Mouse (Mus musculus): ENCODE measurements around the gene Ryr3.

Gene Ryr3

DNA sequence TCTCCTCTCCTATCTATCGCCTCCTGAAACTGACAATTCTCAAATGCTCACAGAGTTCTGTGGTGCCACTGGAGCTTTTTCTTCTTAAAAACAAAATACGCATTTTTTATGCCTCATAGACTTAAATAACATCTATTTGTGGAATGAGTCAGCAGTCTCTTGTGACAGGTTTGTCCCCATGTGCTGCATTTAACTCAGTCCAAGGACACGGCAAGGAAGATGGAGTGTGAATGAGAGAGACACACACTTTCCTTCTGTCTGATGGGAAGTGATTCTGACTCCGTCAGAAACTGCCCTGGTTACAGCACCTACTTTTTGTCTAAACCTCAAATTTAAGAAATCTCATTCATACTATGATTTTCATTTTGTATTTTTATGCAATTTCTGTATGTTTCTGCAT, 306.3 kb downstream of the Ryr3 start:
- DNase-seq (ENCODE audit: low spot score in 2 of 2): no peak

DNA sequence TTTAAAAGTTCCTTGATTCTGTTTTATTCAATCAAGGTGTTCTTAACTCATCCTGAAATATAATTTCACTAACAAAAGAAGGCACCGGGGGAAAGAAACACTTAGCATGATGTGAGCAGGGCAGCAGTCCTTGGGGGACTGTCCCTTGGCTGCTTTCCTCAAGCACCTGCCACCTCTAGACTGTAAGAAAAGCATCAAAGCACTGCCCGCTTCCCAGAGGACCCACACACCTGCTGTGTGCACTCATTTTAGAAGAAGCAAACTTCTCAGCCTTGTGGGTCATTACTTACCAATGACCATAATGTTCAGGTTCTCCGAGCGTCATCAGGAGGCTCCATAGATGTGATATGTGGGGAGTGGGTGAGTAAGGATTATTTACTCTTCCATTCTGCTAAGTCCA, 307.8 kb downstream of the Ryr3 start:
- DNase-seq (ENCODE audit: low spot score in 2 of 2): no peak

DNA sequence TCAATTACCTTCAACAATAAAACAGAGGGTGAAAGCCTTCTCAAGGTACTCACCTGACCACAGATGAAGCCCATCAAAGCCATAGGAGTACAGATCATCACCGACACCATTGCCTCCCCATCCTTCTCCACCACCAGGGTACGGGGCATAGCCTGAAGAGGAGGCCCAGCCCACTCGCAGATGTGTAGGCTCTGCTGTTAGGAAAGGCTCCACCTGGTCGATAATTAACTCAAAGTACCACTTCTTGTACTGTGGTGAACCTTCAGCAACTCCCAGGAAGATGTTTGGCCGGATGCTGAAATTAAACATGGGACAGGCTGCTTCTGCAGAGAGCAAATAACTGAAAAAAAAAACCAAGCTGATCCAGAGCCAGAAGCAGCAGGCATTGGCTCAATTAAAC, 316.1 kb downstream of the Ryr3 start:
- DNase-seq (ENCODE audit: low spot score in 2 of 2): no peak

DNA sequence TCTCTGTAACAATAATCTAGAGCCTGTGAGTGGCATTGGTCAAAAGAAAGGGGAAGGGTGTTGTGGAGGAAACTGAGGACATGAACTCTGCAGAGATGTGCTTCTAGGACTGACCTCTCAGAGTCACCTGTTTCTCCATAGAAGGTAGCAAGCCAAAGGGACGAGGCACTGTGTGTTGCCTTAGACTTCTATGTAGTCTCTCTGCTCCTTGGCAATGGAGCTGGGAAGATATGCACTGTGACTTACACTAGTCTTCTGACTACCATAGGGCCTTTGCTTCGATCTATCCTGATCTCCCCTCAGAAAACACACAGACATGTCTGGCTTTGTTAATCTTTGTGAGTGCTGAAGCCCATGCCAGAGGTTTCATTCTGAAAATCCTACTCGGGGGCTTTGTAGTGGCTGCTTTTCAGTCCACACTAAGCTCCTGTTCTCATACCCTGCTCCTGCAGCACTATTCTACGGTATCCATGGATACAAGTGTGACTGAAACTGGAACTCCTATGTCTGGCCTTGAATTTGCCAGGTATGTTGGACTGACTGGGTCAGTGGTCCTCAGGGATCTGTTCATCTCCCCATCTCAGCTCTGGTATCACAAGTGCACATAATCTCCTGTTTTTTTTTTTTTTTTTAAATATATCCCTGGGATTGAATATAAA, 332.3 kb downstream of the Ryr3 start:
- no peak for DNase-seq (ENCODE audit: low spot score in 2 of 2)

DNA sequence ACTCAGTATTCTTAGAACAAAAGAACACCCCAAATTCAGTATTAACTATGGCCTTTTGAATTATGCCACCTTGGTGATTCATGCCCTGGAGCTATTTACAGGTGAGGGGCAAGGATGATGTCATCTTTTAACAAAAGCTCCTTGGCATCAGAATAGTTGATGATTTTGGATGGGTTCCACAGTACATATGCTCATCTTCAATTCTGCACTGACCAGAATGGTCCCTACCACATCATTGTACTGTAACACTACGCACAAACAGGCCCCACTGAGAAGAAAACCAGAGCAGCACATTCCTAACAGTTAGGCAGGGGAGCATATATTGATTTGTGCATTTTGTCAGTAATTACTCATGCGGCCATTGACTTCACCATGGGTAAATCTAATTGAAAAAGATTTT, 335.1 kb downstream of the Ryr3 start:
- no peak for DNase-seq (ENCODE audit: low spot score in 2 of 2)

DNA sequence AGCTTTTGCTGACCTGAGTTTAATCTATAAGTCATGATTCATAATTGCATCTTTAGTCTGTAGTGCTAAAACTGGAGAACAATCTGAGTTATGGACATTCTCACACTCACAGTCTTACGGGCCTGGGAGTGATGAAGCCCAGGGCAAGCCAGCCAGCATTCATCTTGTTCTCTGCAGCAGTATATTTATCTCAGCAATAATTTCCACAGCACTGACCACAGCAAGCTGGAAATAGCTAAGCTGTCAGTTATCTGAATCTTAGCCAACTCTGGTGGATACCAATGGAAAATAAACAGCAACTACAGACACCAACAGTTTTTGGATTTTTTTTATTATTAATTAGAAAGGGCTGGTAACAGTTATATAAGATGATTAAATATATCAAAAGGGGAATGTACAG, 335.5 kb downstream of the Ryr3 start:
- DNase-seq (ENCODE audit: low spot score in 2 of 2): no peak

DNA sequence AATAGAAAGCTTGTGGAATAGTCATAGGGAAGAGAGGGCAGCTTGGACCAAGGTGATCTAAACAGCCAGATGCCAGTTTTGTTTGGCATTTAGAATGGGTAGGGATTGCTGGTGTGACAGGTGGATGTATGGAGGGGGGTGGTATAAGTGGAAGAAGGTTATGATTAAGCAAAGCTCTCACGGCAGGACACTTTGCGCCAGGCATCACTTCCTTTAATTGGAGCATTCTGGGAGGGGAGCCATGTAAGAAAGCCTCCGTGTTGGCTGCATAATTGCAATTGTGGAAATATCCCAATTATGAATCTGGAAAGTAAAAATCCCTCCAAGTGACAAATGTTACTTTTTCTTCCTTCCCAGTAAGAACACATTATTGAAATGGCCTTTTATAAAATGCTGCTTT, 339.5 kb downstream of the Ryr3 start:
- no peak for DNase-seq (ENCODE audit: low spot score in 2 of 2)

DNA sequence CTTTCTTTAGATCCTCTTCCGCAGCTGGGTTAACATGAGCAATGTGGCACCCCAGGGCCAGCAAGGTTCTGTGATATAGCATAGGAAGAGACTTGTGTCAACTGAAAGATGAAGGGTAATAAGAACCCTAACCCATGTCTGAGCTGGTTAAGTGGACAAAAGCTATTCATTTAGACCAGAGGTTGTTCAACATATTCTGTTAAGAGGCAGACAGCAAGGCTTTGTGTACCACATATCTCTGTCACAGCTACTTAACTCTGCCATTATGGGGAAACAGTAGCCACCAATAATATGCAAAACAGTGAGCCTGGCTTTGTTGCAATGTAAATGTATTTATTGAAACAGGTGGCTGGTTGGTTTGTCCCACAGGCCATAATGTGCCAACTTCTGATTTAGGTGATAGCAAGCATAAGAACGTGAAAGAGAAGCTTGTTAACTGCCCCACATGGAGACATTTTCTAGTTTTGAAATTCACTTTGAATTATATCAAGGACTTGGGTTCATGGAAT, 350.8 kb downstream of the Ryr3 start:
- no peak for DNase-seq (ENCODE audit: low spot score in 2 of 2)

DNA sequence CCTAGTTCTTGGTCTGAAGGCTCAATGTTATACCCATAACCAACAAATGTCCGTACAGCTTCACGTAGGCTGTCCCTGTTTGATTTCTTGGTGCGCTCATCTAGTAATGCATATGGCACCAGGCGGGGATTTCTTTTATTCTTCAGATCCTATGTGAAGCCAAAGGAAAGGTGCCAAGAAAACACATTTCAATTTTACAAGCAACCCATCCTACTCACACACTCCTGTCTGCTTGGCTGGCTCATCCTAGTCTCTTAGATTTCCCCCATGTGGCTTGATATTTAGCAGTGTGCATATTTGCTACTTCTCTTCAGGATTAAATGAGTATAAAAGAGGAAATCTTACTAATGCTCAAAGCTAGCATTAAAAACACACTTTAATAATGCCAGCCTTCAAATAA, 355.1 kb downstream of the Ryr3 start:
- DNase-seq (ENCODE audit: low spot score in 2 of 2): no peak

DNA sequence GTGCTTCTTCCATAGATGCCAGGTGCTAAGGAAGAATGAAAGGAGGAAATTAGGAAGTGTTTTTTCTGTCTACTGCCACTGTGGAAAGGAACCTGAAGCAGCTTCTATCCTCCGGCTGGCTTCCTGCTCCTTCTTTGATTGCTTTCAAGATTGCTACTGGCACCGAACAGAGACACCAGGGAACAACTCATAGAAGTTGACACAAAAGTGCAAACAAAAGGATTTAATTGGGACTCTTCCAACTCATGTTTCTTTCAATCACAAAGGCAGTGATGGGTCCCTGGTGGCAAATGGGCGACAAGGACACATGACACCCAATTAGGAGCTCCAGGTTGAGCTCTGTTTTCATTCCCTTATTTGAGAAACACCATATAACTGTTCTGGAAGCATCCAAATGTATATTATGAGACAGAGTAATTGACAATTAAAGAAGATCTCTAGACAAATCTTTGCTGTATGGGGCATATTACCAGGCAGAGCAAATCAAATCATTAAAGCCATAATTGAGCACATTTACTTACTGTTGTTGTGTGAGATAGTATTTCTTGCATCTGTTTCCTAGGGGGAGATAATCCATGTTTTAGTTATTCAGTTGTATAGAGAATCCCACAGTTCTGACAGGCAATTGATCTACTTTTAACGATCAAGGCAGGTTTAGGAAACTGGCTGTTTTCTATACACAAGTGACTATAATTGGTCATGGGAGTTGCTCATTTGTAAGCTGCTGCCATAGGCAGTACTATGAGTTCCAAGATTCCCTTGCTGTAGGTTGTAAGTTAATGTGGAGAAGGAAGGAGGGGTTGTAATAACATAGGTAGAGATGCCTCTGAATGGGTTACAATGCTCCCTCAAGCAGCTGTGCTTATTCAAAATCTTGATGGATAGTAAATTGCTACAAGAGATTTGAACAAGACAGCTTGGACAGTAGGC, 371.0 kb downstream of the Ryr3 start:
- DNase-seq (ENCODE audit: low spot score in 2 of 2): no peak

DNA sequence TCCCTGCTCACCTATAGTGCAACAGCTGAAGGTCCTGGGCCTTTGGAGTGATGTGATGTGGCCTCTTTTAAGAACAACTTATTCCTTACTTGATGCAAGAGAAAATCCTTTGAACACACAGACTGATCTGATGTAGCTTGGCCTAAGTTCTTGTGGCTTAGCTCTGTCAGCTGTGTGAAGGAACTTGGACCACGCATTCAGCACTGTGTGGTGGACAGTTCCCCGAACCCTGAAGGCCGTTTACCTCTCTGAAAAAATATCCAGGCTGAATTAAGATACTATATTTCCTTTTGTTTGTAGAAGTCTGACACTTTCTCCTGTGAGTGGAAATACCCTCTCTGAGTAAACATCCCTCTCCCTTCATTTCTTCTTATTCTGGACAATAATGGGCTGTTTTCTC, 374.0 kb downstream of the Ryr3 start:
- no peak for DNase-seq (ENCODE audit: low spot score in 2 of 2)

DNA sequence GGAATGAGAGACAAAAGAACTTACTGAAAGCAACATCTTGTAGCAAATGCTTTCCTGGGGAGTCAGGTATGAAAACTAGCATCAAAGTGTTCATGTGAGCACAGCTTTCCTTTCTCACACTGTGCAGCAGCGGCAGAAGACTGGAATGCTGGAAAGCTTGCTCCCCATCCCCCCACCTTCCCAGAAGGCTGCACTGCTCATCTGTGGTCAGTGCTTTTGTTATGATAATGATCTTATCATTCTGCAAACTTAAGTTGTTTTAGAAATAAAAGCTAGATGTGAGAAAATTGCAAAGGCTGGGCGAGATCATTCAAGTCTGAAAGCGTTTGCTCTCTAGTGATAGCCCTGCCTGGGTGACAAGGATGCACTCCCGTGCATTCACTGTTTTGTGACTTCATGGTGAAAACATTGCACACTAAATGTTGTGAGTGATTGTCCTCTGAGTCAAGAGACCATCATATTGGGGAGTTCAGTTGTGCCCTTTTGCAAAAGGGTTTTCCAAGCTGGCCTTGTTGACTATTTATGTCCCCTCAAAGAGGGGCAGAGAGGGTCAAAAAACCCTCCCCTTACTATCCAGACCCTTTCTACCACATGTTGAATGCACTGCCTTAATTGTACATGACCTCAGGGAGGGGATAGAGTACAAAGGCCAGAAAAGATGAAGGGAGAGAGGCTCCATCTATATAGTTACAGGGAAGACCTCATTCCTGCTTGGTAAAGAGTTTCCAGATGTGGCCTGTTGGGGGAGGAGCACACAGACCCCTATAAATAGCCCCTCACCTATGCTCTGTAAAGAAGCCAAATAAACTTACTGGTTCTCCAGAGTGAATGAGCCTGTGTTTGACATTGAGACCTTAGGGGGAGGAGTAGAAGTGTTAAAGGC, 385.2 kb downstream of the Ryr3 start:
- DNase-seq (ENCODE audit: low spot score in 2 of 2): no peak

DNA sequence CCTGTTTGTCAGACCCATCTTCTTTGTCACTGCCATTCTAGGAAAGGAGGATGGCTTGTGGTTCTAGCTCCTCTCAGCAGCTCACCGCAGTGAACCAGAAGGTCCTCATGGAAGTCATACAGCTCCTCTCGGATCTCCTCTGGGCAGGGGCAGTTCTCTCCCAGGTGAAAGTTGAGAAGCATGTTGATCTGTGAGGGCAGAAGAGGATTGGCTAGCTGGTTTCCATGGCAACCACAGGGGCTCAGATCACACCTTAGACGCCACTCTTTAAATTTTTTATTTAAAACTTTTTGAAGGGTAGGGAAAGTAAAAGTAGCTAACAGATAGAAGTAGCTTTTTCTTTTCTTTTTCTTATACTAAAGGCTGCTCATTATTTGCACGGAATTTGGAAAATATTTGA, 390.3 kb downstream of the Ryr3 start:
- DNase-seq (ENCODE audit: low spot score in 2 of 2): no peak

DNA sequence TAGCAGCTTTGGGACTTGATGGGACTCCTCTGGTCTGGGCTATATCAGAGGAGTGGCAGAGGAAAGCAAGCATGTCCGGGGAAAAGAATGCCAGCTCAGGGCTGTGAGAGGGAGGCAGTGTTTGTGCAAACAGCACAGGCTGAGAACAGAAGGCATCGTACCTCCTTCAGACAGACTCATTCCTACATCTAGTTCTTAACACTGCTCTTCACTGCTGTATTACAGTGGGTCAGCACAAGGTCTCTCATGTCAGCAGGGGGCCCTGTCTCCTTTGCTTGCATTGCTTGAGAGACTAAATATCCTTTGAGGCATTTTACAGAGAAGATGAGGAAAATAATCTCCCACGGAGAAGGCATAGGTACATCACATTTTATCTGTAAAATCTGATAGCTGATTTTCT, 394.2 kb downstream of the Ryr3 start:
- peak; percentile 8 to 23 for DNase-seq (ENCODE audit: low spot score in 2 of 2)

DNA sequence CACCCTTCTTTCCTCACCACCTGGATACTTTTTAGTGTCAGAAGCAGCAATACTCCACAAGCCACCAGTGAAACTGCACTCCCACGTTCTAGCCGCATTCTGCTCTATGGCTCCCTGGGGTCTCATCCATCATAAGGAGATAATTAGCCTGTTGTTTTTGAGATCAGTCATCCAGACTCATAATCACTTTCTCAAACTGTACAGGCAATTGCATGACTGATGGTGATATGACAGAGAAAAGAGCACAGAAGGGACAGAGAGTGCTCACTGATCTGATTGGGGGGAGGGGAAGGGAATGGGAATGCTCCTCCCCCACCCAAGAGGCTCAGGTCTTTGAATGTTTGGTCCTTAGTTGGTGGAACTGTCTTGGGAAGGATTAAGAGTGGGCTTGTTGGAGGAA, 397.8 kb downstream of the Ryr3 start:
- no peak for DNase-seq (ENCODE audit: low spot score in 2 of 2)

DNA sequence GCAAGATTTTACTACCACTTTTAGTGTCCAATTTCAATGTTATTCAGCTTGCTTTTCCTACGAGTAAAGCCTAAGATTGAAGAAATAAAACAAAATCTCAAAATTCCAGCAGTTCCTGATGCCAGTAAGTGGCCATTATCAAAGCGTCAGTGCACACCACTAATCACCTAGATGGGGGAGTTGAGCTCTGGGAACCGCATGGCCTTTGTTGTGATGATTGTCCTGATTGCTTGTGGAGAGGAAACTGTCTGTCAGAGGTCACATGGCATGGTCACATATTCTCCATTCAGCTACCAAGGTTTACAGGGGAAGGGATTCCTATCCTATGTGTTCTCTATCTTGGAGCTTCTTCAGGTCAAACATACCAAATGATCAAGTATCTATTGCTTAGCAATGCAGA, 399.9 kb downstream of the Ryr3 start:
- DNase-seq (ENCODE audit: low spot score in 2 of 2): no peak

DNA sequence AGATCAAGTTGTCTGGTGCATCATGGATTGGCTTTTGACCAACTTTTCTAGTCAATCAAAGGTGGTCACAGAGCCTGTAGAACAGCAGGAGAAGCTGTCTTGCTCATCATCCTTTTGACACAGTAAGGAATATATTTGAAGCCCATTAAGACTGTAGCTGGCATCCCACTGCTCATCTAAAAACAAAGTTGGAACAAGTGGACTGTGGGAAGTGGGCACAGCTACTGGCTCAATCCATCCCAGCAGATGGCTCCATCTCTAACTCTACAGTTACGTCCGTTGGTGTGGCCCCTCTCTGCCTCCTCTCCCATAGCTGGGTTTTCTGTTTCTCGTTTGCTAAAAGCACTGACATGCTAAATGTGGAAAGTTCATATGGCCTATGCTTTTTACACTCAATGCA, 400.9 kb downstream of the Ryr3 start:
- no peak for DNase-seq (ENCODE audit: low spot score in 2 of 2)

DNA sequence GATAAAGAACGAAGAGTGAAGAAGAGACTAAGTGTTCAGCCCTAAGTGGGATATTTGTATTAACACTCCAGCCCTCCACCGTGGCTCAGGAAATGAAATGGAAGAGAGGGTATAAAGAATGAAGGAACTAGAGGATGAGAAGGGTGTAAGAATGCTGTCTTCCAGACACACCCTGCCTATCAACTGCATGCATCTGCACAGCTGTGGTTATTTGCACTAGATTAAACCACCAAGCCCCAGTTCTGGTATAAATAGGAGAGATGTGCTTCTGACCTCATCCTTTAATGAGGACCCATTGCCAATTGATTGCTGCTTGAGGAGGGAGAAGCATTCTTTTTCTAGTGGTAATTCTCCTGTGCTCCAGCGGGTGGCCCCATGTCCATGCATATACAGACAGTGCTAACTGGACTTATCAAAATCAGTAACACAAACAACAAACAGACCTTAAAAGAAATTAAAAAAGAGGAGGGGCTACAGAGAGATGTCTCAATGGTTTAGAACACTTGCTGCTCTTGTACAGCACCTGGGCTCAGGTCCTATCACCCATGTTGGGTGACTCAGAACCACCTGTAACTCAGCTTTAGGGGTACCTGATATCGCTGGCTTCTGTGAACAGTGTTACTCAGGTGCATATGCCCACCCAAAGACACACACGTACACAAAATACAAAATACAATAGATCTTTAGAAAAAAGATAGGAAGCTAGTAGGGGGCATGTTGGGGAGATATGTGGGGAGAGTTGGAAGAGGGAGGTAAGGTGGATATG, 404.1 kb downstream of the Ryr3 start:
- no peak for DNase-seq (ENCODE audit: low spot score in 2 of 2)

DNA sequence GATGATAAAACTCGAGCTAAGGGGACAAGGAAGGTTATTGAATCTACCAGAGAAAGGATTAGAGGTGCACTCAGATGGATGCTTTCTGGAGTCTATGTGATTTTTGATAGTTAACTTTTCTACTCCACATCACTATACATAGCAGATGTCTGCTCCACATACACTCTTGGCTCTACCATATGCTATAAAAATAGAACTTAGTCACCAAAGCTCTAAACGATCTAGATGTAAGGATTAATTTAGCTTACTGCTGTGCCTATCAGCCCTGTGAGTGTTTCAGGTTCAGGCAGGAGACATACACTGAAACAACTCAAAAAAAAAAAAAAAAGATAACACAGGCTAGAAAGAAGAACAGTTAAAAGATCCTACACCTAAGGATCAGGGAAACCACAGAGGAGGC, 410.9 kb downstream of the Ryr3 start:
- no peak for DNase-seq (ENCODE audit: low spot score in 2 of 2)

DNA sequence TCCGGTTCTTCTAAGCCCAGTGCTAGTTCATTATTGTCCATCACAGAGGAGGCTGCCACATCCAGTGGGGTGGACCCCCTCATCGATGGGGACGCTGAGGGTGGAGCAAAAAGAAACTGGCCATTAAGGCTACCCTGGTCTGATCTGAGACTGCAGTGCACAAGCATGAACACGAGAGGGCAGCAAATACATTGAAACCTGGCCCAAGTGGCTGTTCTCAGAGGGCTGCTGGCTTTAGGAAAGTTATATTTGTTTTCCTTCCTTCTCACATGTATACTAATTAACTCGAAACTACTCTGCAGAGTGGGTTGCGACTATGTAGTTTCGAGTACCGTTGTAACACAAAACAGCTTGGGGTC, 416.9 kb downstream of the Ryr3 start:
- DNase-seq (ENCODE audit: low spot score in 2 of 2): peak; percentile 12 to 59

DNA sequence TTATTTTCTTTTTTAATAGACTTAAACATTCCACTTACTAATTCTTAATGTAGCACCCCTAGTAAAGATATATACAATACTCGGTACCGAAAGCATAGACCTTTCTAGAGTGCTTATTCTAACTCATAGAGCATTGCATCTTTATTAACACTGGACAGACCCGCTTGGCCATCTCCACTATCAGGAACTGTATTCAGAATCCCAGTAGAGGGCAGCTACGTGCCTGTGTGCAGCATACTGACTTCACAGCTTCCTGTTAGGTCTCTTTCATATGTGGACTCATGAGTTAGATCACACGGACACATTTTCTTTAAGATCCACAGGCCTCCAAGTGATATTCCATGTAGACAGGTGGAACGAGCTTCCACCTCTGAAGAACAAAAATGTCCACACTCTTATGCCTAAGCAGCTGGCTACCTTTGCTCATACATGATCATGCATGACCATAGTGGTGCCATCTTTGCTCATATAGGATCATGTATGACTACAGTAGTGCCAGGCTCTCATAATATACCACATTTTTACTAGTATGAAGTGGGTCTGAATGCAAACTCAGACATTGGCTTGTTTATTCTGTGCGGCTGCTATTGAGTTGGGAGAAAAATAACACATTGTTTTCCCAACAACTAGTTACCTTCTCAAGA, 417.4 kb downstream of the Ryr3 start:
- DNase-seq (ENCODE audit: low spot score in 2 of 2): no peak

All from frontal cortex, postnatal 14 days (tissue).